8 mouse cellular contexts compared by ENCODE assay signal in genomic region chr10:80434233-80434592, GRCm38 (mm10). TPM values are rescaled to one million over a fixed set of nuclear protein-coding genes. Genes with fewer than 3 reads are reported as not detected.
DNase-seq lines count a peak whose midpoint lies in the region; ATAC-seq and TF ChIP-seq lines count a peak whose summit lies in the region.

No protein-coding gene starts in this region.

- peak overlapping the region; percentile 86 for H3K4me3 ChIP-seq in gastrocnemius, adult 2 months
- H3K4me3 ChIP-seq in C2C12 (ENCODE audit: insufficient read depth, poor library complexity, severe bottlenecking): peak overlapping the region; percentile 8
- H3K4me3 ChIP-seq in forebrain, postnatal 0 days (ENCODE audit: low read depth, low read length): peak overlapping the region; percentile 93; the same call in 1 of the 2 replicates
- peak overlapping the region; percentile 96 for H3K4me3 ChIP-seq in liver, embryonic 16.5 days (ENCODE audit: low read depth, low read length)

- H3K9me3 ChIP-seq in forebrain, postnatal 0 days (ENCODE audit: low read length): no peaks in the 10 kb centered on the region
- no peaks in the 10 kb centered on the region for H3K9me3 ChIP-seq in liver, embryonic 16.5 days (replicated peaks; ENCODE audit: control insufficient read depth, low read length)

- H3K79me2 ChIP-seq in C2C12 (ENCODE audit: control insufficient read depth, insufficient read depth): peaks cover 41% of the 10 kb centered on the region

- 0 out of 2 replicates have a peak, but pooled peaks have one; percentile 2 for TF ChIP-seq CTCF in gastrocnemius, adult 2 months (IDR thresholded peaks at IDR 0.05)
- TF ChIP-seq CTCF in C2C12 (IDR thresholded peaks at IDR 0.05; ENCODE audit: control insufficient read depth, insufficient read depth, insufficient read length): no peak
- peak; percentile 23; the same call in 1 of the 2 replicates for TF ChIP-seq CTCF in forebrain, postnatal 0 days (IDR thresholded peaks at IDR 0.05; ENCODE audit: low read depth)

- H3K79me3 ChIP-seq in C2C12 (ENCODE audit: low read depth): peaks cover 35% of the 10 kb centered on the region

- 9% methylated on average over 8 of the region's 8 CpGs for WGBS in forebrain, postnatal 0 days
- 8% methylated on average over 8 of the region's 8 CpGs for WGBS in liver, embryonic 16.5 days (ENCODE audit: insufficient replicate concordance)

- no peak for ATAC-seq in forebrain, postnatal 0 days
- ATAC-seq in liver, embryonic 16.5 days (ENCODE audit: low read depth): no peak
- no peak for ATAC-seq in frontal cortex, adult (ENCODE audit: low TSS enrichment)

- no peak for DNase-seq in gastrocnemius, adult 2 months
- no peak for DNase-seq in gastrocnemius, postnatal 10 days
- DNase-seq in forebrain, postnatal 0 days: no peak
- no peak for DNase-seq in urinary bladder, adult 2 months (ENCODE audit: low spot score)
- no peak for DNase-seq in cerebellum, adult 9-10 months

- no peak overlapping the region for H3K9ac ChIP-seq in forebrain, postnatal 0 days
- peak overlapping the region; percentile 65 for H3K9ac ChIP-seq in liver, embryonic 16.5 days (ENCODE audit: low read depth, low read length)

- H3K4me2 ChIP-seq in forebrain, postnatal 0 days (ENCODE audit: low read depth): no peak overlapping the region
- peak overlapping the region; percentile 68 for H3K4me2 ChIP-seq in liver, embryonic 16.5 days (ENCODE audit: low read depth, low read length)

- peaks cover 13% of the 10 kb centered on the region; the same call in 1 of the 2 replicates for H3K4me1 ChIP-seq in forebrain, postnatal 0 days (ENCODE audit: insufficient read depth)
- H3K4me1 ChIP-seq in liver, embryonic 16.5 days (ENCODE audit: control insufficient read depth, low read depth, low read length): peaks cover 48% of the 10 kb centered on the region

- no peaks in the 10 kb centered on the region for H3K27me3 ChIP-seq in C2C12 (ENCODE audit: control insufficient read depth, insufficient read depth, insufficient read length)
- H3K27me3 ChIP-seq in forebrain, postnatal 0 days (ENCODE audit: insufficient read depth, low read length): no peaks in the 10 kb centered on the region
- no peaks in the 10 kb centered on the region for H3K27me3 ChIP-seq in liver, embryonic 16.5 days (ENCODE audit: control insufficient read depth, insufficient read depth, low read depth, low read length)

- intact Hi-C loops in gastrocnemius, adult 2 months (cut with DNase I): loop anchor here (10.0 kb wide), 1 partner anchor 831 kb away; the partner anchor contains the start of genes Apba3 and Mrpl54

- peaks cover 15% of the 10 kb centered on the region for H3K36me3 ChIP-seq in C2C12 (ENCODE audit: control insufficient read depth, insufficient read depth)
- H3K36me3 ChIP-seq in forebrain, postnatal 0 days (ENCODE audit: insufficient read depth): peaks cover 10% of the 10 kb centered on the region
- peaks cover 13% of the 10 kb centered on the region for H3K36me3 ChIP-seq in liver, embryonic 16.5 days (ENCODE audit: control insufficient read depth, insufficient read depth)

- H3K27ac ChIP-seq in gastrocnemius, adult 2 months: peak overlapping the region; percentile 71
- H3K27ac ChIP-seq in forebrain, postnatal 0 days (ENCODE audit: low read depth, low read length): no peak overlapping the region
- H3K27ac ChIP-seq in liver, embryonic 16.5 days (ENCODE audit: low read length): peak overlapping the region; percentile 98

- H3ac ChIP-seq in C2C12 (ENCODE audit: control insufficient read depth, insufficient read length, low read depth): no peak overlapping the region

TF ChIP-seq in C2C12, 6 proteins besides CTCF, POLR2A, EP300 and RAD21:
- TF ChIP-seq FOSL1 (IDR thresholded peaks at IDR 0.05; ENCODE audit: insufficient read depth, low read length, poor library complexity, severe bottlenecking) (no peak), CEBPB (IDR thresholded peaks at IDR 0.05; ENCODE audit: low read depth) (no peak), MYOG (IDR thresholded peaks at IDR 0.05; ENCODE audit: control insufficient read depth, extremely low read depth, insufficient read length) (no peak), MAX (IDR thresholded peaks at IDR 0.05) (no peak), USF1 (IDR thresholded peaks at IDR 0.05; ENCODE audit: low read depth) (no peak), MYOD1 (IDR thresholded peaks at IDR 0.05; ENCODE audit: control insufficient read depth, insufficient read length, low read depth) (no peak)

RNA-seq across cellular contexts. Expression of gene Tcf3, which starts 0.8 kb away (rescaled TPM):
- total RNA-seq in gastrocnemius, adult 2 months (2021): 10 to 100 TPM; 11.1 to 12.0 TPM
- total RNA-seq in gastrocnemius, postnatal 10 days (2021): 10 to 100 TPM; 33.0 to 43.2 TPM
- 111 TPM for polyA plus RNA-seq in C2C12 (2012; fragmentation: generic; extraction: Trizol)
- total RNA-seq in forebrain, postnatal 0 days (2014; rRNA removed): 69.0 and 91.4 TPM in 2 replicates
- polyA plus RNA-seq in forebrain, postnatal 0 days (2015; fragmentation: Nextera tagmentation; extraction: Ambion mirVana): 34.3 and 36.1 TPM in 2 replicates
- polyA plus RNA-seq in liver, embryonic 16.5 days (2015; fragmentation: Nextera tagmentation; extraction: Ambion mirVana): 39.8 and 44.4 TPM in 2 replicates
- 29.7 and 35.4 TPM in 2 replicates for polyA plus RNA-seq in urinary bladder, adult 2 months (2012; rRNA removed)

RNA-seq across cellular contexts. Expression of gene Uqcr11, which starts 27.6 kb away (rescaled TPM):
- 1,000 to 10,000 TPM in 1 of 2 experiments, 100 to 1,000 TPM in 1; 776 to 1,068 TPM for total RNA-seq in gastrocnemius, adult 2 months (2021)
- 100 to 1,000 TPM; 725 to 806 TPM for total RNA-seq in gastrocnemius, postnatal 10 days (2021)
- polyA plus RNA-seq in C2C12 (2012; fragmentation: generic; extraction: Trizol): 1,025 TPM
- 230 and 424 TPM in 2 replicates for total RNA-seq in forebrain, postnatal 0 days (2014; rRNA removed)
- 688 and 881 TPM in 2 replicates for polyA plus RNA-seq in forebrain, postnatal 0 days (2015; fragmentation: Nextera tagmentation; extraction: Ambion mirVana)
- polyA plus RNA-seq in liver, embryonic 16.5 days (2015; fragmentation: Nextera tagmentation; extraction: Ambion mirVana): 509 and 519 TPM in 2 replicates
- polyA plus RNA-seq in urinary bladder, adult 2 months (2012; rRNA removed): 883 and 983 TPM in 2 replicates

RNA-seq across cellular contexts. Expression of gene Mbd3, which starts 34.9 kb away (rescaled TPM):
- 100 to 1,000 TPM; 105 to 116 TPM for total RNA-seq in gastrocnemius, adult 2 months (2021)
- total RNA-seq in gastrocnemius, postnatal 10 days (2021): 100 to 1,000 TPM; 107 to 120 TPM
- 326 TPM for polyA plus RNA-seq in C2C12 (2012; fragmentation: generic; extraction: Trizol)
- total RNA-seq in forebrain, postnatal 0 days (2014; rRNA removed): 37.9 and 43.9 TPM in 2 replicates
- polyA plus RNA-seq in forebrain, postnatal 0 days (2015; fragmentation: Nextera tagmentation; extraction: Ambion mirVana): 183 and 196 TPM in 2 replicates
- 49.2 and 52.7 TPM in 2 replicates for polyA plus RNA-seq in liver, embryonic 16.5 days (2015; fragmentation: Nextera tagmentation; extraction: Ambion mirVana)
- polyA plus RNA-seq in urinary bladder, adult 2 months (2012; rRNA removed): 112 and 119 TPM in 2 replicates

RNA-seq across cellular contexts. Expression of gene Mex3d, which starts 46.8 kb away (rescaled TPM):
- total RNA-seq in gastrocnemius, adult 2 months (2021): 1 to 10 TPM; 4.7 to 5.1 TPM
- 10 to 100 TPM in 1 of 2 experiments, 1 to 10 TPM in 1; 8.9 to 12.2 TPM for total RNA-seq in gastrocnemius, postnatal 10 days (2021)
- polyA plus RNA-seq in C2C12 (2012; fragmentation: generic; extraction: Trizol): 37.4 TPM
- 107 and 120 TPM in 2 replicates for total RNA-seq in forebrain, postnatal 0 days (2014; rRNA removed)
- polyA plus RNA-seq in forebrain, postnatal 0 days (2015; fragmentation: Nextera tagmentation; extraction: Ambion mirVana): 18.3 and 18.4 TPM in 2 replicates
- 0.32 and 0.60 TPM in 2 replicates for polyA plus RNA-seq in liver, embryonic 16.5 days (2015; fragmentation: Nextera tagmentation; extraction: Ambion mirVana)
- 11.2 and 11.5 TPM in 2 replicates for polyA plus RNA-seq in urinary bladder, adult 2 months (2012; rRNA removed)

Comparison
In these comparisons a context has a peak if more than half of its experiments do, and no peak if none do; other contexts are left out.
1. H3K4me3 ChIP-seq: peak in every context shown above with its lines; median percentile 96 in liver, embryonic 16.5 days; 93 in forebrain, postnatal 0 days; 86 in gastrocnemius, adult 2 months; 8 in C2C12.